Mouse (Mus musculus): ENCODE measurements around the gene Mta2. TPM values are rescaled to one million over a fixed set of nuclear protein-coding genes. Genes with fewer than 3 reads are reported as not detected.

Mta2 gene
- polyA plus RNA-seq, 1 experiment: 14.5 TPM

GRCm38 (mm10) chr19:8953135-8954039 is 11.7 kb downstream of the Mta2 start, which contains the start of gene Tut1:
TSS of gene Tut1 (plus strand) at chr19:8953847.
- TF ChIP-seq POLR2A (IDR thresholded peaks at IDR 0.05; ENCODE audit: control insufficient read depth, low read depth, low read length): peak; percentile 87
- TF ChIP-seq CTCF (IDR thresholded peaks at IDR 0.05; ENCODE audit: control insufficient read depth, insufficient read depth, insufficient replicate concordance, low read depth, low read length): no peak
- Histone ChIP-seq H3K27ac (ENCODE audit: control insufficient read depth, insufficient read depth, low read depth, low read length) (peak within 1 kb of the TSS; percentile 77), H3K27me3 (ENCODE audit: control insufficient read depth, insufficient read depth, low read length) (no peaks in the 10 kb centered on the region), H3K36me3 (ENCODE audit: control insufficient read depth, insufficient read depth, low read length) (peaks cover 10% of the 10 kb centered on the region), H3K4me3 (ENCODE audit: control insufficient read depth, low read depth, low read length) (peak within 1 kb of the TSS; percentile 84), H3K4me1 (ENCODE audit: control insufficient read depth, insufficient read depth, low read length) (no peaks in the 10 kb centered on the region; the same call in 1 of the 2 replicates)

- H3K27ac ChIP-seq (ENCODE audit: control insufficient read depth, insufficient read depth, low read depth, low read length): peak overlapping the region; percentile 77
- H3K4me1 ChIP-seq (ENCODE audit: control insufficient read depth, insufficient read depth, low read length): no peaks in the 10 kb centered on the region; the same call in 1 of the 2 replicates
- H3K27me3 ChIP-seq (ENCODE audit: control insufficient read depth, insufficient read depth, low read length): no peaks in the 10 kb centered on the region
- H3K4me3 ChIP-seq (ENCODE audit: control insufficient read depth, low read depth, low read length): peak overlapping the region; percentile 84
- peaks cover 8% of the 10 kb centered on the region for H3K36me3 ChIP-seq (ENCODE audit: control insufficient read depth, insufficient read depth, low read length)
- TF ChIP-seq POLR2A (IDR thresholded peaks at IDR 0.05; ENCODE audit: control insufficient read depth, low read depth, low read length): no peak
- no peak for TF ChIP-seq CTCF (IDR thresholded peaks at IDR 0.05; ENCODE audit: control insufficient read depth, insufficient read depth, insufficient replicate concordance, low read depth, low read length)
Observed at GRCm38 (mm10) chr19:8954171-8954570, 12.5 kb downstream of the Mta2 start.

- TF ChIP-seq CTCF (IDR thresholded peaks at IDR 0.05; ENCODE audit: control insufficient read depth, insufficient read depth, insufficient replicate concordance, low read depth, low read length): no peak
- TF ChIP-seq POLR2A (IDR thresholded peaks at IDR 0.05; ENCODE audit: control insufficient read depth, low read depth, low read length): no peak
- Histone ChIP-seq H3K36me3 (ENCODE audit: control insufficient read depth, insufficient read depth, low read length) (peaks cover 6% of the 10 kb centered on the region; the same call in 1 of the 2 replicates), H3K27ac (ENCODE audit: control insufficient read depth, insufficient read depth, low read depth, low read length) (no peak overlapping the region), H3K27me3 (ENCODE audit: control insufficient read depth, insufficient read depth, low read length) (no peaks in the 10 kb centered on the region), H3K4me3 (ENCODE audit: control insufficient read depth, low read depth, low read length) (no peak overlapping the region), H3K4me1 (ENCODE audit: control insufficient read depth, insufficient read depth, low read length) (peaks cover 2% of the 10 kb centered on the region)
Observed at GRCm38 (mm10) chr19:8962256-8962655, 20.6 kb downstream of the Mta2 start.

- peak overlapping the region; percentile 98 for H3K27ac ChIP-seq (ENCODE audit: control insufficient read depth, insufficient read depth, low read depth, low read length)
- H3K36me3 ChIP-seq (ENCODE audit: control insufficient read depth, insufficient read depth, low read length): peaks cover 4% of the 10 kb centered on the region; the same call in 1 of the 2 replicates
- no peak for TF ChIP-seq CTCF (IDR thresholded peaks at IDR 0.05; ENCODE audit: control insufficient read depth, insufficient read depth, insufficient replicate concordance, low read depth, low read length)
- no peak for TF ChIP-seq POLR2A (IDR thresholded peaks at IDR 0.05; ENCODE audit: control insufficient read depth, low read depth, low read length)
- no peaks in the 10 kb centered on the region for H3K27me3 ChIP-seq (ENCODE audit: control insufficient read depth, insufficient read depth, low read length)
- peaks cover 5% of the 10 kb centered on the region for H3K4me1 ChIP-seq (ENCODE audit: control insufficient read depth, insufficient read depth, low read length)
- peak overlapping the region; percentile 98 for H3K4me3 ChIP-seq (ENCODE audit: control insufficient read depth, low read depth, low read length)
Observed at GRCm38 (mm10) chr19:8965075-8965474, 23.4 kb downstream of the Mta2 start.

- Histone ChIP-seq H3K36me3 (ENCODE audit: control insufficient read depth, insufficient read depth, low read length) (peaks cover 4% of the 10 kb centered on the region; the same call in 1 of the 2 replicates), H3K4me3 (ENCODE audit: control insufficient read depth, low read depth, low read length) (peak overlapping the region; percentile 98), H3K27me3 (ENCODE audit: control insufficient read depth, insufficient read depth, low read length) (no peaks in the 10 kb centered on the region), H3K4me1 (ENCODE audit: control insufficient read depth, insufficient read depth, low read length) (peaks cover 5% of the 10 kb centered on the region), H3K27ac (ENCODE audit: control insufficient read depth, insufficient read depth, low read depth, low read length) (peak overlapping the region; percentile 98)
- TF ChIP-seq POLR2A (IDR thresholded peaks at IDR 0.05; ENCODE audit: control insufficient read depth, low read depth, low read length) (no peak; the same call in 1 of the 2 replicates), CTCF (IDR thresholded peaks at IDR 0.05; ENCODE audit: control insufficient read depth, insufficient read depth, insufficient replicate concordance, low read depth, low read length) (no peak)
Observed at GRCm38 (mm10) chr19:8965771-8966170, 24.1 kb downstream of the Mta2 start.

GRCm38 (mm10) chr19:8966198-8966589 is 24.5 kb downstream of the Mta2 start:
- peak overlapping the region; percentile 98 for H3K27ac ChIP-seq (ENCODE audit: control insufficient read depth, insufficient read depth, low read depth, low read length)
- H3K4me3 ChIP-seq (ENCODE audit: control insufficient read depth, low read depth, low read length): peak overlapping the region; percentile 98
- peaks cover 4% of the 10 kb centered on the region; the same call in 1 of the 2 replicates for H3K36me3 ChIP-seq (ENCODE audit: control insufficient read depth, insufficient read depth, low read length)
- H3K4me1 ChIP-seq (ENCODE audit: control insufficient read depth, insufficient read depth, low read length): peaks cover 5% of the 10 kb centered on the region
- no peak for TF ChIP-seq POLR2A (IDR thresholded peaks at IDR 0.05; ENCODE audit: control insufficient read depth, low read depth, low read length)
- no peak for TF ChIP-seq CTCF (IDR thresholded peaks at IDR 0.05; ENCODE audit: control insufficient read depth, insufficient read depth, insufficient replicate concordance, low read depth, low read length)
- H3K27me3 ChIP-seq (ENCODE audit: control insufficient read depth, insufficient read depth, low read length): no peaks in the 10 kb centered on the region
